Mouse (Mus musculus) MEL (cell line): ENCODE measurements at regions not wholly inside any gene's neighbourhood (a gene's known extent, or its start where the extent isn't known, plus 50 kb on each side); places are given as distances from the start of the nearest gene placed in this dataset.

Source experiments
- CHD1 ChIP-seq: IDR thresholded peaks from 2 replicates; pipeline ENCODE4 v1.6.1; 2012; ENCODE audit warnings: low read depth, mild to moderate bottlenecking, inconsistent platforms, low read length, improper control_type of control experiment
- CTCF ChIP-seq, 3 experiments: IDR thresholded peaks in 2 of 3; conservative IDR thresholded peaks in 1 of 3; 2 replicates each; pipeline ENCODE4 v1.5.1; 2011 to 2012; ENCODE audit warnings: low read length in 3 of 3, low read depth in 2 of 3, mild to moderate bottlenecking in 2 of 3, improper control_type of control experiment in 1 of 3, inconsistent platforms in 1 of 3, mixed read lengths in 1 of 3, moderate library complexity in 1 of 3; ENCODE audit not compliant: control insufficient read depth in 1 of 3, insufficient read depth in 1 of 3, poor library complexity in 1 of 3, severe bottlenecking in 1 of 3
- EP300 ChIP-seq, 2 experiments: IDR thresholded peaks; 2 replicates each; pipeline ENCODE4 v1.6.1; 2011; ENCODE audit warnings: improper control_type of control experiment in 2 of 2, low read length in 2 of 2, low read depth in 1 of 2, mild to moderate bottlenecking in 1 of 2
- ETS1 ChIP-seq: IDR thresholded peaks from 2 replicates; pipeline ENCODE4 v1.6.1; 2012; ENCODE audit warnings: low read depth, mild to moderate bottlenecking, inconsistent platforms, low read length, improper control_type of control experiment, moderate library complexity
- GABPA ChIP-seq: IDR thresholded peaks from 2 replicates; pipeline ENCODE4 v1.6.1; 2012; ENCODE audit warnings: low read depth, mild to moderate bottlenecking, inconsistent platforms, low read length, improper control_type of control experiment, moderate library complexity
- MAX ChIP-seq: IDR thresholded peaks from 2 replicates; pipeline ENCODE4 v1.6.1; 2011; ENCODE audit warnings: low read length, improper control_type of control experiment
- NRF1 ChIP-seq: IDR thresholded peaks from 2 replicates; pipeline ENCODE4 v1.6.1; 2014; ENCODE audit warnings: low read depth, mild to moderate bottlenecking, inconsistent platforms, low read length, improper control_type of control experiment, moderate library complexity; ENCODE audit not compliant: poor library complexity, insufficient read depth, severe bottlenecking
- POLR2A ChIP-seq, 2 experiments: IDR thresholded peaks; 2 replicates each; pipeline ENCODE4 v1.6.1; 2011 to 2012; ENCODE audit warnings: low read length in 2 of 2, mild to moderate bottlenecking in 2 of 2, control low read depth in 1 of 2, improper control_type of control experiment in 1 of 2, low read depth in 1 of 2, moderate library complexity in 1 of 2; ENCODE audit not compliant: control insufficient read depth in 1 of 2, insufficient read depth in 1 of 2, poor library complexity in 1 of 2

GRCm38 (mm10) chr11:109011161-109011560 lies 91.0 kb downstream of the Axin2 start:
- TF ChIP-seq CHD1: no peak
- TF ChIP-seq CTCF (IDR thresholded peaks at IDR 0.05 in 2 of 3, conservative IDR thresholded peaks at IDR 0.05 in 1 of 3; ENCODE audit: control insufficient read depth in 1 of 3, insufficient read depth in 1 of 3, low read depth in 2 of 3, low read length in 3 of 3, poor library complexity in 1 of 3, severe bottlenecking in 1 of 3): no peak
- TF ChIP-seq POLR2A (IDR thresholded peaks at IDR 0.05; ENCODE audit: control insufficient read depth in 1 of 2, insufficient read depth in 1 of 2, low read depth in 1 of 2, low read length in 2 of 2, poor library complexity in 1 of 2): no peak
- no peak for TF ChIP-seq GABPA
- TF ChIP-seq EP300 (IDR thresholded peaks at IDR 0.05; ENCODE audit: low read depth in 1 of 2, low read length in 2 of 2): no peak
- no peak for TF ChIP-seq ETS1
- TF ChIP-seq MAX: no peak
- TF ChIP-seq NRF1: no peak
